ENCODE assay signal across 8 mouse cellular contexts in genomic region chr16:22009099-22009584, GRCm38 (mm10). TPM values are rescaled to one million over a fixed set of nuclear protein-coding genes. Genes with fewer than 3 reads are reported as not detected.
A peak's percentile ranks its signal among the peaks of the same experiment; 100 is the strongest.
DNase-seq lines count a peak whose midpoint lies in the region; ATAC-seq lines count a peak whose summit lies in the region.

Senp2 (plus strand) TSS chr16:22009484.

- H3K9me3 ChIP-seq in lung, embryonic 16.5 days (ENCODE audit: control insufficient read depth, low read length): no peaks in the 10 kb centered on the region

- DNase-seq in MEL-GATA-1-ER (ENCODE audit: extremely low read depth, low read depth): peak; percentile 98
- DNase-seq in cerebellum, adult 8-10 months: peak; percentile 100
- peak; percentile 100 for DNase-seq in forelimb bud, embryonic 11.5 days (ENCODE audit: low read depth, low spot score)
- peak; percentile 100 for DNase-seq in layer of hippocampus, adult 9-10 months (ENCODE audit: low spot score)
- peak; percentile 99 for DNase-seq in ovary, postnatal 10 days (ENCODE audit: low spot score)
- DNase-seq in thymus, postnatal 10 days (ENCODE audit: low spot score in 2 of 2): peak; percentile 100

- H3K9ac ChIP-seq in lung, embryonic 16.5 days (ENCODE audit: low read length): peak within 1 kb of the TSS; percentile 94

- peak; percentile 99 for ATAC-seq in hematopoietic stem cell, adult 5-6 weeks (replicated peaks in 1 of 2; ENCODE audit: insufficient read depth in 1 of 2, low FRiP score in 2 of 2, low TSS enrichment in 1 of 2, low read depth in 1 of 2, poor library complexity in 2 of 2, severe bottlenecking in 2 of 2)
- peak; percentile 99 for ATAC-seq in lung, embryonic 16.5 days (ENCODE audit: low read depth)

- H3K27ac ChIP-seq in lung, embryonic 16.5 days (ENCODE audit: low read length): peak within 1 kb of the TSS; percentile 67

- no peaks in the 10 kb centered on the region for H3K27me3 ChIP-seq in lung, embryonic 16.5 days (ENCODE audit: control insufficient read depth, insufficient read depth, low read depth, low read length)

- peak within 1 kb of the TSS; percentile 99 for H3K4me3 ChIP-seq in lung, embryonic 16.5 days (ENCODE audit: low read length)

- WGBS in lung, embryonic 16.5 days: under 1% methylated on average over 38 of the region's 45 CpGs

- H3K4me2 ChIP-seq in lung, embryonic 16.5 days (ENCODE audit: low read depth, low read length): peak within 1 kb of the TSS; percentile 63

- H3K4me1 ChIP-seq in lung, embryonic 16.5 days (replicated peaks; ENCODE audit: control insufficient read depth, insufficient read depth, low read length): peaks cover 7% of the 10 kb centered on the region

- no peaks in the 10 kb centered on the region for H3K36me3 ChIP-seq in lung, embryonic 16.5 days (ENCODE audit: control insufficient read depth, insufficient read depth, low read length)

RNA-seq across cellular contexts. Expression of gene Senp2, which starts in this region (rescaled TPM):
- 46.2 and 56.0 TPM in 2 replicates for total RNA-seq in hematopoietic stem cell, adult 5-6 weeks (2017)
- 42.1 and 44.5 TPM in 2 replicates for polyA plus RNA-seq in lung, embryonic 16.5 days (2015; fragmentation: Nextera tagmentation; extraction: Ambion mirVana)

Comparison
In these comparisons a context has a peak if more than half of its experiments do, and no peak if none do; other contexts are left out.
1. Peak in every context shown above with its lines: DNase-seq, ATAC-seq, H3K4me3 ChIP-seq and H3K27ac ChIP-seq.